Mouse (Mus musculus): Measurements from ENCODE around the gene Olfr74.
"Not testable (repeated sequence)": the region's sequence is repeated elsewhere in the genome, so short reads cannot be mapped to it uniquely, and the experiment has no call there.

Gene Olfr74

GRCm38 (mm10) chr2:87974563-87974962 lies at the start of gene Olfr74:
Gene Olfr74, minus strand, starts transcription at chr2:87974663.
- DNase-seq (ENCODE audit: low read depth, low spot score) = no peak

- DNase-seq (ENCODE audit: low read depth, low spot score) = not testable (repeated sequence)
Observed at GRCm38 (mm10) chr2:88022474-88022873, 48.0 kb upstream of the Olfr74 start, which contains the start of gene Olfr1161. Gene Olfr1161, plus strand, starts transcription at chr2:88022774.

DNA sequence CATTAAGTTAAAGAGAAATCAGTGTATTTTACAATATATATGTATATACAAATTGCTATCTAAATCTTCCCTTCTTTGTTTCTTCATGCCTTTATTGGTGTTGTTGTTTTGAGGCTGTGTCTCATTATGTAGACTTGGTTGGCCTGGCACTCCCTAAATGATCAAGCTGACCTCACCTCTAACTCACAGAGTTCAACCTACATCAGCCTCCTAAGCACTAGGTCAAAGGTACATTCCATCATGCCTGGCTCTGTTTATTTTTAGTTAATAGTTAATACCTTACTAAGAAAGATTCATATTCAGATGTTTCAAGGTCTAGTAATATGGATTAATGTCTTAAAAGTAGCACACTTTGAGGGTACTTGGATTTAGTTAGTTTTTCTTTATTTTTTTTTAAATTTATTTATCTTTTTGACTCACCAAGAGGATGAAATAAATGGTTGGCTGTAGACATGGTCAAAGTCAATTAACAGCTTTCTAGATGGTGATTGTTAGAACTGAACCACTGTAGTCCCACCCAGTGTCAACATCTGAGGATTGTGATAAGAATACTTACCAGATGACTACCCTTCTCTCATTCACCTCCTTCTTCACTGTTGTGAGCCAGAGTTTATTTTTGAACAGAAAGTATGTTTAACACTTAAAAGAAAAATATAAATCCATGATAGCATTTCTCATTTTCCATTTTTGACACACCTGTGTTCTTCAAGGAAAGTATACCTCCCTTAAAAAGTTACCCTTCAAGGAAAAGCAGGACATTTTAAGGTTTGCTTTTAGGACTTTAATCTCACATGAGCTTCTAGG lies 33.3 kb upstream of the Olfr74 start, which contains the start of gene Olfr1160:
Olfr1160 (minus strand) TSS at position 754 of the 804 bp plus-strand sequence.
- DNase-seq (ENCODE audit: low read depth, low spot score) = no peak

- DNase-seq (ENCODE audit: low read depth, low spot score) = no peak
Observed at GRCm38 (mm10) chr2:87989813-87990212, 15.3 kb upstream of the Olfr74 start, which contains the start of gene Olfr1158. Gene Olfr1158, plus strand, starts transcription at chr2:87990113.

DNA sequence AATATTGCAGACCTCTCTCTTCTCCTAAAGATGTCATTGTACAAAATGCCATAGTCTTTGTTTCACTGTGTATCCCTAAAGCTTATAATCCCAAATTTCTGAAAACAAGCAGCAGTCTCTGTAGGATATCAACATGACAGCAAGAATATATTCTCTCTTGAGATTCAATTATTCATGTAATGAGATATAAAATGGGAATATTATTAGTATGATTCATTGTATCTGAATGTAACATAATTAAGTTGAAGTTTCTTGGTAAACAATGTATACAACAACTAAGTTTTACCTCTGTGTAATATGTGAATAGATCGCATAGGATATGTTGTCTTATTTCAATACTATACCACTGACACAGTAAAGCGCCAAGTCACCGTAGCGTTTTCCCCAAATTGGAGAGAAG lies 6.3 kb downstream of the Olfr74 start, which contains the start of gene Olfr1157:
Olfr1157 (minus strand) TSS at position 101 of the 400 bp plus-strand sequence.
- no peak for DNase-seq (ENCODE audit: low read depth, low spot score)

DNA sequence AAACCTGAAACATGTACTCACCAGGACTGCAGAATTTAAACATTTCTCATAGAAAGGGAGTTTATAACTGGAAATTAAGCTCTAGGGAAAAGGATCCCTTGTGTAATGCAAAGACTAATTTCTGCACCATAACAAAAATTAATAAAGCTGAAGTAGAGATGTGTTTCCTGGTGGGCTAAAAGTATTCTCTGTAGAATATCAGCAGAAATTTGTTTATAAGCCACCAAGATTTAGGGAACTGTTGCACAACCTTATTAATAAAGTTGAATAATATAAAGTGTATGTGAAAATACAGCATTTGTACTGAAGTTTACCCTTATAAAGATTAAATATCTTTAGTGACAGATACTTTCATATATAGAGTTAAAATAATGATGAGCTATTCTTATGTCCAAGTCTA lies 21.5 kb downstream of the Olfr74 start, which contains the start of gene Olfr1156:
Olfr1156 (minus strand) TSS at position 101 of the 400 bp plus-strand sequence.
- no peak for DNase-seq (ENCODE audit: low read depth, low spot score)

GRCm38 (mm10) chr2:87945037-87945436 lies 29.4 kb downstream of the Olfr74 start, which contains the start of gene Olfr1155:
Gene Olfr1155, minus strand, starts transcription at chr2:87945137.
- no peak for DNase-seq (ENCODE audit: low read depth, low spot score)

Measured in 3T3-L1 (cell line).